Mouse (Mus musculus): ENCODE results near the gene Taok3. TPM values are rescaled to one million over a fixed set of nuclear protein-coding genes. Genes with fewer than 3 reads are reported as not detected.

Gene Taok3
- polyA plus RNA-seq, 1 experiment from 2014 or later, result 18.1 TPM

GRCm38 (mm10) chr5:117140374-117140773, 20.4 kb downstream of the Taok3 start:
- H3K9ac ChIP-seq (ENCODE audit: low read depth, low read length), result no peak overlapping the region
- WGBS, result 80% methylated on average over 7 of the region's 7 CpGs
- H3K4me2 ChIP-seq (ENCODE audit: low read depth, low read length), result no peak overlapping the region
- H3K9me3 ChIP-seq (ENCODE audit: control insufficient read depth, low read length), result no peaks in the 10 kb centered on the region
- ATAC-seq (ENCODE audit: low read depth) (no peak), DNase-seq (ENCODE audit: low spot score) (no peak)
- H3K36me3 ChIP-seq (ENCODE audit: control insufficient read depth, insufficient read depth, low read length), result no peaks in the 10 kb centered on the region
- no peaks in the 10 kb centered on the region for H3K27me3 ChIP-seq (replicated peaks; ENCODE audit: control insufficient read depth, insufficient read depth, low read length)
- H3K4me1 ChIP-seq (ENCODE audit: control insufficient read depth, insufficient read depth, low read length), result peaks cover 7% of the 10 kb centered on the region
- no peak overlapping the region for H3K27ac ChIP-seq (replicated peaks; ENCODE audit: low read depth, low read length)
- H3K4me3 ChIP-seq (ENCODE audit: low read depth, low read length), result no peak overlapping the region

DNA sequence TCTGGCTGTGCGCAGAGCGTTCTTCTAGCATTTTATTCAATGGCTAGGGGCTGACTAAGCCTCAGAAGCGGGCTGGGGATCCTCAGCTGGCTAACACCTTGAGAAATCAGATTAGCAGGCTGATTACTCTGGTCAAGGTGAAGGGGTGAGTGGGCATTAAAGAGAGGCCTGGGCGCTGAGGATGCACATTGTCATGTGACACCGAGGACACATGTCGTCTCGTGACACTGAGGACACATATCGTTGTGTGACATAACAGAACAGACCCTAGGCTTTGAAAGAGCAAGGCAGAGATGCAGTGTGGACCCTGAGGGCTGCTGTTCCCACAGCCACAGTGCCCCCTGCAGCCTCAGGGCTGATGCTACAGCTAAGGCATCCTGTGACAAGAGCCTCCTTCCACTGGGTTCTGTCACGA, 23.8 kb downstream of the Taok3 start:
- H3K9me3 ChIP-seq (ENCODE audit: control insufficient read depth, low read length), result no peaks in the 10 kb centered on the region

GRCm38 (mm10) chr5:117146165-117146564, 26.2 kb downstream of the Taok3 start:
- no peak for ATAC-seq (ENCODE audit: low read depth)
- Histone ChIP-seq H3K4me2 (ENCODE audit: low read depth, low read length) (no peak overlapping the region), H3K36me3 (ENCODE audit: control insufficient read depth, insufficient read depth, low read length) (no peaks in the 10 kb centered on the region), H3K4me3 (ENCODE audit: low read depth, low read length) (no peak overlapping the region), H3K27ac (replicated peaks; ENCODE audit: low read depth, low read length) (no peak overlapping the region), H3K27me3 (replicated peaks; ENCODE audit: control insufficient read depth, insufficient read depth, low read length) (no peaks in the 10 kb centered on the region), H3K4me1 (ENCODE audit: control insufficient read depth, insufficient read depth, low read length) (no peaks in the 10 kb centered on the region), H3K9me3 (ENCODE audit: control insufficient read depth, low read length) (no peaks in the 10 kb centered on the region), H3K9ac (ENCODE audit: low read depth, low read length) (no peak overlapping the region)
- no peak for DNase-seq (ENCODE audit: low spot score)

More for the DNA sequence above, 23.8 kb downstream of the Taok3 start:
- H3K27ac ChIP-seq (replicated peaks; ENCODE audit: low read depth, low read length), result no peak overlapping the region
- no peak overlapping the region for H3K9ac ChIP-seq (ENCODE audit: low read depth, low read length)
- no peak for DNase-seq (ENCODE audit: low spot score)
- H3K4me3 ChIP-seq (ENCODE audit: low read depth, low read length), result no peak overlapping the region
- H3K4me2 ChIP-seq (ENCODE audit: low read depth, low read length), result no peak overlapping the region
- WGBS, result 58% methylated on average over 9 of the region's 9 CpGs
- H3K4me1 ChIP-seq (ENCODE audit: control insufficient read depth, insufficient read depth, low read length), result no peaks in the 10 kb centered on the region
- H3K27me3 ChIP-seq (replicated peaks; ENCODE audit: control insufficient read depth, insufficient read depth, low read length), result no peaks in the 10 kb centered on the region
- H3K36me3 ChIP-seq (ENCODE audit: control insufficient read depth, insufficient read depth, low read length), result no peaks in the 10 kb centered on the region
- no peak for ATAC-seq (ENCODE audit: low read depth)

DNA sequence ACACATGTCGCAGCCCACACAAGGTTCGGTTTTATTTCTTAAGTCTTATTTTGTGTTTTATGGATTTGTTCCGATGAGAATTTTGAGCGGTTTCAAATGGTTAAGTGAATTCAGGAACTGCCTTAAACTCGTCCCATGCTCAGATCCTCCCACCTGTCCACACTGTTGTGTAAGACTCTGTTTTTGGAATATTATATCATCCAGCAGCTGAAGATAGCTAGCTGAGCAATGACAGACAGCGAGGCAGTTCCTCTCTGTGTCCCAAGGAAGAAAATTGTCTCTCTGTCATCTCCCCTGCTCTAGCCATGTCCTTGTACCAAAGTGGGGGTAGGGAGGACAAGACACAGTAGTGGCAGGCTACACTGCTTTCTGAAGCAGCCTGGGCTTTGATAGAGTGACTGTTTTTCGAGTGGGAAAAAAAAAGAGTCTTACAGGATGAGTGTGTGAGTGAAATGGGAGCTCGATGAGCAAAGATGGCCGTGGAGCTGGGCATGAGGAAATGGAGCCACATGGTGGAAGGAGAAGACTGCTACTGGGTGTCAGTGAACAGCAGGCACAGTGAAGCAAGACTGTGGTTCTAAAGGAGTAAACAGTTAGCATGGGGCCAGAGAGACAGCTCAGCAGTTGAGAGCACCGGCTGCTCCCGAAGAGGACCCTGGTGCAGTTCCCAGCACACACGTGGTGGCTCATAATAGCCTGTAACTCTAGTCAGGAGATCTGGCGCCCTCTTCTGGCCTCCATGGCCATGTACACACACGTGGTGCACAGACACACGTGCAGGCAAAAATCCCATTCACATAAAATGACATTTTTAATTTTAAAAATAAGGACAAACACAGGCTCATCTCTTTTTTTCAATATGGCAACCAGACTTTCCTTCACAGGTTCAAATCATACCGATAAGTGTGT, 27.5 kb downstream of the Taok3 start:
- WGBS, result 87% methylated on average over 16 of the region's 16 CpGs
- no peak for ATAC-seq (ENCODE audit: low read depth)
- H3K4me3 ChIP-seq (ENCODE audit: low read depth, low read length), result no peak overlapping the region

GRCm38 (mm10) chr5:117149054-117149942, 29.4 kb downstream of the Taok3 start:
- ATAC-seq (ENCODE audit: low read depth), result no peak
- H3K36me3 ChIP-seq (ENCODE audit: control insufficient read depth, insufficient read depth, low read length), result no peaks in the 10 kb centered on the region
- no peak overlapping the region for H3K9ac ChIP-seq (ENCODE audit: low read depth, low read length)
- H3K27ac ChIP-seq (replicated peaks; ENCODE audit: low read depth, low read length), result no peak overlapping the region
- no peak overlapping the region for H3K4me3 ChIP-seq (ENCODE audit: low read depth, low read length)
- no peaks in the 10 kb centered on the region for H3K4me1 ChIP-seq (ENCODE audit: control insufficient read depth, insufficient read depth, low read length)
- no peak for DNase-seq (ENCODE audit: low spot score)
- H3K9me3 ChIP-seq (ENCODE audit: control insufficient read depth, low read length), result 0 out of 2 replicates have a peak, but pooled peaks cover 3% of the 10 kb centered on the region
- WGBS, result 83% methylated on average over 16 of the region's 16 CpGs
- H3K27me3 ChIP-seq (replicated peaks; ENCODE audit: control insufficient read depth, insufficient read depth, low read length), result no peaks in the 10 kb centered on the region
- no peak overlapping the region for H3K4me2 ChIP-seq (ENCODE audit: low read depth, low read length)

More for the DNA sequence above, 27.5 kb downstream of the Taok3 start:
- Histone ChIP-seq H3K36me3 (ENCODE audit: control insufficient read depth, insufficient read depth, low read length) (no peaks in the 10 kb centered on the region), H3K27me3 (replicated peaks; ENCODE audit: control insufficient read depth, insufficient read depth, low read length) (no peaks in the 10 kb centered on the region), H3K4me1 (ENCODE audit: control insufficient read depth, insufficient read depth, low read length) (no peaks in the 10 kb centered on the region), H3K27ac (replicated peaks; ENCODE audit: low read depth, low read length) (no peak overlapping the region), H3K9ac (ENCODE audit: low read depth, low read length) (no peak overlapping the region), H3K4me2 (ENCODE audit: low read depth, low read length) (no peak overlapping the region), H3K9me3 (ENCODE audit: control insufficient read depth, low read length) (no peaks in the 10 kb centered on the region)
- no peak for DNase-seq (ENCODE audit: low spot score)

DNA sequence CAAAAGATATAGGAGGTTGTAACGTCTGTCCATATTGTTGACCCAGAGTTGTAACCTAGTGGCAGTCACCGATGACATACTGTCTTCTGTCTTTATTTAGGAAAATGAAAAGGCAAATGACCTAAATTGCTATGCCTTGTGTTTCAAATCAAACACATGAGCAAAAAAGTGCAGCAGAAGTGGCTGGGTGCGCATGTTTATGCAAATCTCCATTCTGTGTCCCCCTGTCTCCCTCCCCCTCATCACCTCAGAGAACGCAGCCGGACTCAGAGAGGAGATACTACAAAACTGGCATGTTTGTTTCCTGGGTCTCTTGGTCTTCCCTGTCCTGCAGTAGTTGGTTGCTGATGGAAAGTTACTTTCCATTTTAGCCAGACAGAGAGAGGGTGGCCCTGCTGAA, 30.1 kb downstream of the Taok3 start:
- Histone ChIP-seq H3K4me2 (ENCODE audit: low read depth, low read length) (no peak overlapping the region), H3K9me3 (ENCODE audit: control insufficient read depth, low read length) (0 out of 2 replicates have a peak, but pooled peaks cover 3% of the 10 kb centered on the region), H3K4me1 (ENCODE audit: control insufficient read depth, insufficient read depth, low read length) (no peaks in the 10 kb centered on the region), H3K9ac (ENCODE audit: low read depth, low read length) (no peak overlapping the region), H3K36me3 (ENCODE audit: control insufficient read depth, insufficient read depth, low read length) (no peaks in the 10 kb centered on the region), H3K27ac (replicated peaks; ENCODE audit: low read depth, low read length) (no peak overlapping the region), H3K4me3 (ENCODE audit: low read depth, low read length) (no peak overlapping the region), H3K27me3 (replicated peaks; ENCODE audit: control insufficient read depth, insufficient read depth, low read length) (no peaks in the 10 kb centered on the region)
- DNase-seq (ENCODE audit: low spot score) (no peak), ATAC-seq (ENCODE audit: low read depth) (no peak)
- WGBS, result 83% methylated on average over 5 of the region's 5 CpGs

DNA sequence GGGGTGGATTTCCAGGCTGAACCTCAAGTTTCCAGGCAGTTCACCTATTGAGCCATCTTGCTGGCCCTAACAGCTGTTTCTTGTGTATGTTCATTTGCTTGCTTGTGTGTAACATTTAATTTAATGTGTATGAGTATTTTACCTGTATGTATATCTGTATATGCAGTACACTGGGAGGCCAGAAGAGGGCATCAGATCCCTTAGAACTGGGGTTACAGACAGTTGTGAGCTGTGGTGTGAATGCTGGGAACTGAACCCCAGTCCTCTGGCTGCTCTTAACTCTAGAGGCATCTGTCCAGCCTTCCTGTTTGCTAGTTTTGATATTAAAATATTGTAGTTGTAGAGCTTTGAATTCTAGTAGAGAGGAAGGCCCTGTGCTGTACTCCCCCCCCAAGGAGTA, 33.0 kb downstream of the Taok3 start:
- no peaks in the 10 kb centered on the region for H3K27me3 ChIP-seq (replicated peaks; ENCODE audit: control insufficient read depth, insufficient read depth, low read length)
- H3K4me1 ChIP-seq (ENCODE audit: control insufficient read depth, insufficient read depth, low read length), result no peaks in the 10 kb centered on the region
- no peaks in the 10 kb centered on the region for H3K36me3 ChIP-seq (ENCODE audit: control insufficient read depth, insufficient read depth, low read length)
- ATAC-seq (ENCODE audit: low read depth), result no peak
- no peak overlapping the region for H3K4me3 ChIP-seq (ENCODE audit: low read depth, low read length)
- no peak overlapping the region for H3K27ac ChIP-seq (replicated peaks; ENCODE audit: low read depth, low read length)
- H3K9ac ChIP-seq (ENCODE audit: low read depth, low read length), result no peak overlapping the region
- 0 out of 2 replicates have a peak, but pooled peaks cover 3% of the 10 kb centered on the region for H3K9me3 ChIP-seq (ENCODE audit: control insufficient read depth, low read length)
- no peak overlapping the region for H3K4me2 ChIP-seq (ENCODE audit: low read depth, low read length)
- DNase-seq (ENCODE audit: low spot score), result no peak

DNA sequence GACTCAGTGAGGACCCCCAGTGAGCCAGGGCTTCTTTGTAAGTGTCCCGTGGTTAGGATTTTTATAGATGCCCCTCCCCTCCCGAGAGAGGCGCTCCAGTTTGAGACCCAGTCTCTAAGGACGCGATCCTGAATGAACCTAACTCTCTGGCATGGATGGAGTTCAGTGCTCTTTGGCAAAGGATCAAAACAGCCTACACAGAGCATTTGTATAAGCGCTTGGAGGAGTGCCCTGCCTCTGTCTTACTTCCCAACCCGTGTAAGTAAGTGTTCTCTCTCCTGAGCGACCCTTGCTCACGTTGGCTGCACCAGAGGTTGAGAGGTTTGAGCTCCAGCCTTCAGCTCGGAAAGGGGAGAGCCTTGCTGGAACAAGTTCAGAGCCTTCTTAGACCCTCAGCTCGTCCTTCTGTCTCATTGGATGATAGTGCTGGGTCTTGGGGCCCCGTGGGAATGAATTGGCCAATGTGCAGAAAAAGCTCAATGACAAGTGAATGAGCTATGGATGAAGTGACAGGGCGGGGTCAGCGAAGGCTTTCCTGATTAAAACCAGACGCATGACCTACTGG, 33.7 kb downstream of the Taok3 start:
- Histone ChIP-seq H3K4me3 (ENCODE audit: low read depth, low read length) (no peak overlapping the region), H3K9ac (ENCODE audit: low read depth, low read length) (no peak overlapping the region; the same call in 1 of the 2 replicates), H3K4me2 (ENCODE audit: low read depth, low read length) (no peak overlapping the region), H3K27me3 (replicated peaks; ENCODE audit: control insufficient read depth, insufficient read depth, low read length) (no peaks in the 10 kb centered on the region), H3K36me3 (ENCODE audit: control insufficient read depth, insufficient read depth, low read length) (no peaks in the 10 kb centered on the region), H3K4me1 (ENCODE audit: control insufficient read depth, insufficient read depth, low read length) (no peaks in the 10 kb centered on the region), H3K27ac (replicated peaks; ENCODE audit: low read depth, low read length) (0 out of 2 replicates have a peak overlapping the region, but pooled peaks have one; percentile 10), H3K9me3 (ENCODE audit: control insufficient read depth, low read length) (0 out of 2 replicates have a peak, but pooled peaks cover 3% of the 10 kb centered on the region)
- ATAC-seq (ENCODE audit: low read depth), result 0 out of 2 replicates have a peak, but pooled peaks have one; percentile 26
- peak; percentile 54 for DNase-seq (ENCODE audit: low spot score)
- 57% methylated on average over 15 of the region's 15 CpGs for WGBS

Data from embryonic facial prominence, embryonic 14.5 days (tissue).